Mouse (Mus musculus) MEL (cell line): ENCODE results near the gene Smg6. TPM values are rescaled to one million over a fixed set of nuclear protein-coding genes. Genes with fewer than 3 reads are reported as not detected.

ENCODE experiments used
- DNase-seq: peaks from one replicate; pipeline ENCODE4 v3.0.0; 2011; ENCODE audit warnings: low read depth, low spot score
- H3K27ac ChIP-seq: 2 replicates; pipeline ENCODE4 v1.5.1; 2012; ENCODE audit warnings: low read depth, mild to moderate bottlenecking, control low read depth, low read length, moderate library complexity; ENCODE audit not compliant: control insufficient read depth
- H3K27me3 ChIP-seq, 2 experiments: fragments of 150-350 bp in 1 of 2; sonication (generic) in 1 of 2; 2 replicates each; pipeline ENCODE4 v1.6.1; 2012; ENCODE audit warnings: low read length in 2 of 2, mild to moderate bottlenecking in 2 of 2, improper control_type of control experiment in 1 of 2, moderate library complexity in 1 of 2; ENCODE audit not compliant: insufficient read depth in 2 of 2, control insufficient read depth in 1 of 2
- H3K36me3 ChIP-seq, 2 experiments: 2 replicates each; pipeline ENCODE4 v1.6.1; 2012 to 2014; ENCODE audit warnings: low read length in 2 of 2, improper control_type of control experiment in 1 of 2, inconsistent platforms in 1 of 2, mild to moderate bottlenecking in 1 of 2; ENCODE audit not compliant: insufficient read depth in 2 of 2, control insufficient read depth in 1 of 2
- H3K4me1 ChIP-seq, 2 experiments: fragments of 150-350 bp in 1 of 2; sonication (generic) in 1 of 2; 2 replicates each; pipeline ENCODE4 v1.6.1; 2012; ENCODE audit warnings: low read length in 2 of 2, improper control_type of control experiment in 1 of 2, mild to moderate bottlenecking in 1 of 2; ENCODE audit not compliant: insufficient read depth in 2 of 2, control insufficient read depth in 1 of 2
- H3K4me3 ChIP-seq, 2 experiments: fragments of 150-350 bp in 1 of 2; sonication (generic) in 1 of 2; 2 replicates each; pipeline ENCODE4 v1.5.1; 2012; ENCODE audit warnings: low read depth in 2 of 2, low read length in 2 of 2, mild to moderate bottlenecking in 2 of 2, moderate library complexity in 2 of 2, control low read depth in 1 of 2, improper control_type of control experiment in 1 of 2; ENCODE audit not compliant: control insufficient read depth in 1 of 2, insufficient read depth in 1 of 2
- H3K79me2 ChIP-seq: 2 replicates; pipeline ENCODE4 v1.6.1; 2012; ENCODE audit warnings: mild to moderate bottlenecking, low read length, moderate library complexity; ENCODE audit not compliant: control insufficient read depth, poor library complexity, insufficient read depth
- H3K9ac ChIP-seq: 2 replicates; pipeline ENCODE4 v1.6.1; 2012; ENCODE audit warnings: low read depth, mild to moderate bottlenecking, control low read depth, low read length, moderate library complexity; ENCODE audit not compliant: control insufficient read depth, poor library complexity, severe bottlenecking
- H3K9me3 ChIP-seq: fragments of 150-350 bp; sonication (generic); replicated peaks from 2 replicates; pipeline ENCODE4 v1.6.1; 2012; ENCODE audit warnings: mild to moderate bottlenecking, low read length, improper control_type of control experiment, moderate library complexity; ENCODE audit not compliant: insufficient read depth
- BHLHE40 ChIP-seq: IDR thresholded peaks from 2 replicates; pipeline ENCODE4 v1.6.1; 2012; ENCODE audit warnings: low read depth, mild to moderate bottlenecking, inconsistent platforms, low read length, improper control_type of control experiment, borderline replicate concordance
- E2F4 ChIP-seq: IDR thresholded peaks from 2 replicates; pipeline ENCODE4 v1.6.1; 2011; ENCODE audit warnings: low read depth, low read length, improper control_type of control experiment, borderline replicate concordance
- ETS1 ChIP-seq: IDR thresholded peaks from 2 replicates; pipeline ENCODE4 v1.6.1; 2012; ENCODE audit warnings: low read depth, mild to moderate bottlenecking, inconsistent platforms, low read length, improper control_type of control experiment, moderate library complexity
- GABPA ChIP-seq: IDR thresholded peaks from 2 replicates; pipeline ENCODE4 v1.6.1; 2012; ENCODE audit warnings: low read depth, mild to moderate bottlenecking, inconsistent platforms, low read length, improper control_type of control experiment, moderate library complexity
- GATA1 ChIP-seq: IDR thresholded peaks from 2 replicates; pipeline ENCODE4 v1.6.1; 2011; ENCODE audit warnings: low read depth, low read length, improper control_type of control experiment
- JUND ChIP-seq: IDR thresholded peaks from 2 replicates; pipeline ENCODE4 v1.6.1; 2011; ENCODE audit warnings: low read depth, mild to moderate bottlenecking, improper control_type of control experiment, low read length
- MYB ChIP-seq: IDR thresholded peaks from 2 replicates; pipeline ENCODE4 v1.6.1; 2011; ENCODE audit warnings: mild to moderate bottlenecking, low read depth, low read length, improper control_type of control experiment
- NELFE ChIP-seq: IDR thresholded peaks from 2 replicates; pipeline ENCODE4 v1.6.1; 2011; ENCODE audit warnings: low read depth, low read length, improper control_type of control experiment
- POLR2AphosphoS2 ChIP-seq: IDR thresholded peaks from 2 replicates; pipeline ENCODE4 v1.6.1; 2011; ENCODE audit warnings: low read length, improper control_type of control experiment
- POLR2AphosphoS5 ChIP-seq: IDR thresholded peaks from 2 replicates; pipeline ENCODE4 v1.6.1; 2012; ENCODE audit warnings: low read depth, borderline replicate concordance, mild to moderate bottlenecking, inconsistent platforms, low read length, moderate library complexity, mixed read lengths
- RAD21 ChIP-seq: IDR thresholded peaks from 2 replicates; pipeline ENCODE4 v1.6.1; 2011; ENCODE audit warnings: mild to moderate bottlenecking, low read depth, low read length, improper control_type of control experiment
- RCOR1 ChIP-seq: IDR thresholded peaks from 2 replicates; pipeline ENCODE4 v1.6.1; 2012; ENCODE audit warnings: low read depth, mild to moderate bottlenecking, inconsistent platforms, low read length, improper control_type of control experiment
- SIN3A ChIP-seq: IDR thresholded peaks from 2 replicates; pipeline ENCODE4 v1.6.1; 2012; ENCODE audit warnings: low read length, improper control_type of control experiment, inconsistent platforms
- SMC3 ChIP-seq: IDR thresholded peaks from 2 replicates; pipeline ENCODE4 v1.6.1; 2011; ENCODE audit warnings: low read depth, low read length, improper control_type of control experiment
- TBP ChIP-seq: IDR thresholded peaks from 2 replicates; pipeline ENCODE4 v1.8.0; 2011; ENCODE audit warnings: low read depth, low read length, improper control_type of control experiment
- USF1 ChIP-seq: IDR thresholded peaks from 2 replicates; pipeline ENCODE4 v1.6.1; 2014; ENCODE audit warnings: low read depth, mild to moderate bottlenecking, inconsistent platforms, low read length, improper control_type of control experiment, moderate library complexity
- ZC3H11A ChIP-seq: IDR thresholded peaks from 2 replicates; pipeline ENCODE4 v1.6.1; 2012; ENCODE audit warnings: low read depth, mild to moderate bottlenecking, inconsistent platforms, low read length, improper control_type of control experiment
- ZKSCAN1 ChIP-seq: IDR thresholded peaks from 2 replicates; pipeline ENCODE4 v1.6.1; 2012; ENCODE audit warnings: low read depth, mild to moderate bottlenecking, inconsistent platforms, low read length, improper control_type of control experiment, moderate library complexity
- polyA plus RNA-seq, 2 experiments: library from polyadenylated mRNA; stranded (reverse) in 1 of 2; unstranded in 1 of 2; fragments of >175 nt in 1 of 2; fragments of >200 nt in 1 of 2; gene quantifications; 2 replicates each; pipeline versions ENCODE4 v1.2.1 to v1.2.4; 2012; ENCODE audit warnings: low replicate concordance in 2 of 2, low read depth in 1 of 2; ENCODE audit not compliant: insufficient read length in 2 of 2, insufficient read depth in 1 of 2, missing spikeins in 1 of 2
- total RNA-seq: library from RNA; depleted of rRNA; stranded (reverse); fragments of 300-350 nt; gene quantifications from 2 replicates; pipeline ENCODE4 v1.2.3, GENCODE M21; 2012

Gene Smg6
- total and polyA plus RNA-seq, 3 experiments = 11.6 to 19.0 TPM; not detected in 1

- H3K9ac ChIP-seq = no peak overlapping the region
- no peaks in the 10 kb centered on the region for H3K27me3 ChIP-seq
- H3K4me1 ChIP-seq = peaks cover 0 to 3% of the 10 kb centered on the region in 2 experiments; a peak in 2 of 4 replicates
- peak; percentile 34 for DNase-seq
- peaks cover 7 to 11% of the 10 kb centered on the region in 2 experiments for H3K36me3 ChIP-seq
- H3K4me3 ChIP-seq = no peak overlapping the region
- TF ChIP-seq NELFE = no peak
- peak; percentile 75 for TF ChIP-seq ETS1
- no peak for TF ChIP-seq ZKSCAN1
- TF ChIP-seq JUND = no peak
- TF ChIP-seq GATA1 = peak; percentile 59; the same call in 1 of the 2 replicates
- peak; percentile 48; the same call in 1 of the 2 replicates for TF ChIP-seq SIN3A
- 0 out of 2 replicates have a peak, but pooled peaks have one; percentile 5 for TF ChIP-seq BHLHE40
- TF ChIP-seq RCOR1 = no peak
- no peak for TF ChIP-seq MYB
- no peak; the same call in 1 of the 2 replicates for TF ChIP-seq POLR2AphosphoS2
- TF ChIP-seq SMC3 = no peak
- no peaks in the 10 kb centered on the region for H3K9me3 ChIP-seq
- H3K79me2 ChIP-seq = no peaks in the 10 kb centered on the region
- H3K27ac ChIP-seq = no peak overlapping the region
These were observed 13.1 kb upstream of the Smg6 start for GRCm38 (mm10) chr11:74912492-74912891.

GRCm38 (mm10) chr11:74919249-74919648, 6.4 kb upstream of the Smg6 start:
- peaks cover 5 to 8% of the 10 kb centered on the region in 2 experiments for H3K36me3 ChIP-seq
- no peaks in the 10 kb centered on the region for H3K27me3 ChIP-seq
- no peak for TF ChIP-seq ZC3H11A
- TF ChIP-seq RAD21 = no peak
- TF ChIP-seq POLR2AphosphoS5 = no peak
- no peak for TF ChIP-seq USF1
- no peak for TF ChIP-seq TBP
- no peak for TF ChIP-seq ETS1
- TF ChIP-seq SMC3 = no peak
- TF ChIP-seq E2F4 = no peak
- TF ChIP-seq GABPA = no peak

More at GRCm38 (mm10) chr11:74919249-74919648, 6.4 kb upstream of the Smg6 start:
- DNase-seq = no peak
- Histone ChIP-seq H3K27ac (no peak overlapping the region), H3K4me3 (no peak overlapping the region), H3K9ac (no peak overlapping the region), H3K4me1 (peaks cover 0 to 2% of the 10 kb centered on the region in 2 experiments; a peak in 1 of 4 replicates), H3K9me3 (no peaks in the 10 kb centered on the region), H3K79me2 (peaks cover 1% of the 10 kb centered on the region; the same call in 1 of the 2 replicates)
